Mouse (Mus musculus): Measurements from ENCODE around the gene Phldb3. TPM values are rescaled to one million over a fixed set of nuclear protein-coding genes. Genes with fewer than 3 reads are reported as not detected.

The Phldb3 gene
- under 1 TPM; 0.41 to 0.54 TPM for total RNA-seq (2021)

DNA sequence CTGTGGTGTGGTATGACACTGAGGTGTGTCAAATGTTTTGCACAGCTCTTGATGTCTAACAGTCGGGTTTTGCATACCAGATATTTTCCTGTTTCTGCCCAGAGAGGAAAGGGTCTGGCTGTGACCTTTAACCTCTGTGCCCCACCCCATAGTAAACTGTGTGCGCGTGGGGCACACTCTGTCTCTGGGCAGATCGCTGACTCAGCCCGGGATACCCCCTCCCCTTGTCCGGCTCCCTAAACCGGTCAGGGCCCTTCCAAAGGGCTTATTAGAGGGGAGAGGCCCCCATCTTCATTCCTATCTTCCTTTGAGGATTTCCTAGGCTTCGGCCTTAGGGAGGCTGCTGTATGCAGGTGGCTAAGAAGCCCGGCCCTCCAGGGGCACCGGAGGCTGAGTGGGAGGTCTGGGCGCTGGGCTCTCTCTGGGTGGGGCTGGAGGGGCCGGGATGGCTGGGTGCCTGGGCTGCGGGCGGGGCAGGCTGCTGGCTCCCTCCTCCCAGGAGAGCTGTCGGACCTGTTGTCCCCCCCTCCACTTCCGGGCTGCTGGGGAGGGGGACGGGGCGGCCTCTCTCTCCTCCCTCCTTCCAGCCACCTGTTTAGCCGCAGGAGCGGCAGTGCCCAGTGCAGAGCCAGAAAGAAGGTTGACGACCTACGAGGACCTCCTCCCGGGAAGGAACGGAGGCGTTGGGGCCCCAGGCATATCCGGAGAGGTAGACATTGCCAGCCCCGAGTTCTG lies at the start of gene Phldb3:
Gene Phldb3, plus strand, starts transcription at position 620 of the 735 bp plus-strand sequence.
- intact Hi-C loops (cut with DNase I) = no loop called here
- no peak for DNase-seq (ENCODE audit: extremely low spot score in 1 of 2, low spot score in 2 of 2)

DNA sequence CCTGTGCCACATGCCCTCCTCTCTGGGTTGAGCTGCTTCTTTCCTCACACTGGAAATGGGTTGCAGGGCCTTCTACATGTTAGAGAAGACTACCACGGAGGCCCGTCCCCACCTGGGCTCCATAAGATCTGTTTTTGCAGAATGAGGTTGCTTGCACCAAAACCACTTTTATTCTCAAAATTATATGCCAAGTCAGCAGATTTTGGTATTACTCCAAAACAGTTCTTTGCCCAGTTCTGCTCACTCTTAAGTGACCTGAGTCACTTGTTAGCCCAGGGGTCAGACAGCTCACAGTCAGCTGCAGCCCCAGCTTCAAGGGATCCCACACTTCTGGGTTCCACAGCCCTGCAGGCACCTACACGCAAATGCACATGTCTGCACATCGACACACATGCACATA lies 49.1 kb upstream of the Phldb3 start:
- intact Hi-C loops (cut with DNase I) = no loop called here
- no peak for DNase-seq (ENCODE audit: extremely low spot score in 1 of 2, low spot score in 2 of 2)

DNA sequence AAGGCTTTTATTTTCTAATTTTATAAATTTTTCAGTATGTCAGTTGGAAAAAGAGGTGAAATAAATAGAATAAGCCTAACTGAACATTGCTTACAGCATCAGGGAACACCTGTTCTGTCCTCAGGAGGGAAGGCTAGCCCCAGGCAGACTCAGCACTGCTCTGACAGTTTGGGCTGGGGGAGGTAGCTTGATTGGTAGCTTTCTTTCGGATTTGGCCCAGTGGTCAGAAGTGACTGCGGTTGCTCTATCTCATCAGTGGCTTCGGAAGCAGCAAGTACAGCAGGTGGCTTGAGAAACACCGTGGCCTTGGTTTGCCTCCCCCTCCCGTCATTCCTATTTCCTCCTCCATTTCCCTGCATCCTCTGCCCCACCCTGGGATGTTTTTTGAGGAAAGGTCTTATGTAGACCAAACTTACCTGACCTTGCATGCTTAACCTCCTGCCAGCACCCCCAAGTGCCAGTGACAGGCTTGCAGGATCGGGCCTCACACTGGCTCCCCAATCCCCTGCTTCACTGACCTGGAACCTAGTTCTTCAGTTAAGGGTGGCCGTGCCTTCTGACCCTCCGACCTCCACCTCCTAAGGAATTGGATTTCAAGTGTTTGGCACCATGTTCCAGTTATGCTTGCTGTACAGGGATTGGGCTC lies 47.2 kb upstream of the Phldb3 start:
- intact Hi-C loops (cut with DNase I) = no loop called here

DNA sequence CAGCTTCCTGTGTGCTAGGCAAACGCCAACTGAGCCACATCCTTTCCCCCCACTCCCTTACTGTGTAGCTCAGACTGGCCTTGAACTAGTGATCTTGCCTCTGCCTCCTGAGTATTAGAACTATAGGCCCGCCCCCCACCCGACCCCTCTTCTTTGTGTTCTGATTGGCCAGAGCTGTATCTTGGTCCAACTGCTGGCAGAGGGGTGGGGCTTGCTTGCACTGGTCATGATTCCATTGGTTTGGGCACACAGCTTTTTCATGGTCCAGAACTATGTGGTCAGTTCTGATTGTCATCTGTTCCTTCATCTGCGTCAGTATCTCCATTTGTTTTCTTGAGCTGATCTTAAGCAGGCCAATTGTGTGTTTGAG lies 46.7 kb upstream of the Phldb3 start:
- DNase-seq (ENCODE audit: extremely low spot score in 1 of 2, low spot score in 2 of 2) = no peak
- intact Hi-C loops (cut with DNase I) = no loop called here

More for the DNA sequence above, 47.2 kb upstream of the Phldb3 start:
- no peak for DNase-seq (ENCODE audit: extremely low spot score in 1 of 2, low spot score in 2 of 2)

DNA sequence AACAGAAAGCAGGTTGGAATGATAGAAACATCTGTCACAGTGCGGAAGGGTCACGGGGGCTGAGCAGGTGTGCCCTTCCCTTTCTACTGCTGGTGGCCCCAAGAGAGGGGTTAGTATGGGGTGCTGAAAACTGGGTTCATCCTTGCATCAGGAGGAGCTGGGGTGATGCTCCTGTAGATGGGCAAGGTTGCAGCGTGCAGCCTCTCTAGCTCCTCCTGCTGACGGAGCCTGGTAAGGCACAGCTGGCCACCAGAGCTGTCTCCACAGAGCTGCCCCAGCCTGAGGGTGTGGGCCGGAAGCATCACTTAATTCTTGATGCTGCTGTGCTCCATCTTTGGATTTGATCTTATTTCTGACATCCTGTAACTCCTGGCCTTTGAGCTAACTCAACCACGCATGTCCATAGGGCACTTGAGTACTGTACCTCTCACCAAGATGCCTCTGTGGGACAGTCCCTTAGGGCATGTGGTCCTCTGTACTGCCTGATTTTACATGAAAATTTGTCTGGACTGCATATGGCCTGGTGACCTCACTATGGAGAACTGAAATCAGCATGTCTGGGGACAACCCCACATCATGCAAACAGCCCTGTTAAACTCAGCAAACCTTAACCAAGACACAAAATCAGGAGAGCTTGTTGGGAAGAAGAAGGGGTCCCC lies 45.8 kb upstream of the Phldb3 start:
- peak in 1 of 2 experiments; percentile 78 for DNase-seq (ENCODE audit: extremely low spot score in 1 of 2, low spot score in 2 of 2)
- intact Hi-C loops (cut with DNase I) = no loop called here

DNA sequence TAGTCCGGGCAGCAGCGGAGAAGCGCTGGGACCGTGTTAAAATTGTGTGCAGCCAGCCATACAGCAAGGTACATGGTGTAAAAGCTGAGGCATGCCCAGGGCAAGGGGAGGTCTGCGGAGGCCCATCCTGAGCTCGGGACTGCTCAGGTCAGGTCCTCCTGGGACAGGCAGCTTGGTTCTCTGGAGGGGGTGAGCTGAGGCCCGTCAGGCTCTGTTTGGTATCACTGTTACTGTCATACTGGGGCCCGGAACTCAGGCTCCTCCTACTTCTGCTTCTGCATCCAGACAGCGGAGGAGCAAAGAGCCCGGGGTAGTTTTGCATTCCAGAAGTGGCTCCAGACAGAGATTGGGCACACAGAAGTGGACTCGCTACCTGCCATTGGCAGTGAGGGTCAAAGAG lies 44.9 kb upstream of the Phldb3 start:
- intact Hi-C loops (cut with DNase I) = no loop called here
- no peak for DNase-seq (ENCODE audit: extremely low spot score in 1 of 2, low spot score in 2 of 2)

DNA sequence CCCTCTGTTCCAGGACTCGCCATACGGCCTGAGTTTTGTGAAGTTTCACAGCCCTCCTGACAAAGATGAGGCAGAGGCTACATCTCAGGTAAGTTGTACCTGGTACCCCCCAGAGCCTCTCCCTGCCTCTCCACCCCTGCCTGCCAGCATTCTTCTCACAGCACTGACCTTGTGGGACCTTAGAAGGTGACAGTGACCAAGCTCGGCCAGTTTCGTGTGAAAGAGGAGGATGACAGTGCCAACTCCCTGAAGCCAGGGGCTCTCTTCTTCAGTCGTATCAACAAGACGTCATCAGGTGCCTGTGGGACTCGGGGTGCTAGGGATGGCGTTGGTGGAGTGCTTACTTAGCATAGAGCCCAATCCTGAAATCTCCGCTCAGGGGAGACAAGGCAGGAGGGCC lies 44.4 kb upstream of the Phldb3 start:
- no peak for DNase-seq (ENCODE audit: extremely low spot score in 1 of 2, low spot score in 2 of 2)
- intact Hi-C loops (cut with DNase I) = no loop called here

DNA sequence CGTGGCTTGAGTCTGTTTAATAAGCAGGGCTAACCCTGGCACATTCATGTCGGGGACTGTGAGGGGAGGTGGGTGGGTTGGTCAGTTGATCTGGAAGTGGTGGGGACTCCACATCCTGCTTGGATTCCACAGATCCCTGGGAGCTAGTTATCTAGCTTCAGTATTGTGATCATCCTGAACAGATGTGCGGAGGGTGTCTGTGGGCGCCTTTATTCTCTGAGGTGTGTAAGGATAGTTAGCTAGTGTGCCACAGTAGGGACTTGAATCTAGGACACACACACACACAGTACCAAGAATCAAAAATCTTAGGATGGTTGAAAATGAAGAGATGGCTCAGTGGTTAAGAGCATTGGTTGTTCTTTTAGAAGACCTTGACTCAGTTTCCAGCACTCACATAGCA lies 42.1 kb upstream of the Phldb3 start:
- intact Hi-C loops (cut with DNase I) = no loop called here
- no peak for DNase-seq (ENCODE audit: extremely low spot score in 1 of 2, low spot score in 2 of 2)

DNA sequence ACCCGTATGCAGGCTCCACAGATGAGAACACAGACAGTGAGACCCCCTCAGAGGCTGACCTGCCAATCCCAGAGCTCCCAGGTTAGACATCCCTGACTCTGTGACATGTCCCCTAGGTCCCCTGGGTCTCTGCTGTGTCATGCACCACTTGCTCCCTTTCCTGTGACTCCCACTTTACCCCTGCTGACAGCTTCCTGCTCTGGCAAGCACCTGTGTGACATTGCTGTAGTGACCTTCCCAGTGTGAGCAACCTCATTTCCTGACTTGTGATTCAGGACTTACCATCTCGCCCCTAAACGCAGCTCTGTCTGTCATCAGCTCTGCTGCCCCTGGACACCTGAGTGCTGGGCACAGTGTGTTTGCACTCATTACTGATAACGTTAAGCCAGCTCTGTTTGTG lies 39.5 kb upstream of the Phldb3 start:
- DNase-seq (ENCODE audit: extremely low spot score in 1 of 2, low spot score in 2 of 2) = no peak
- intact Hi-C loops (cut with DNase I) = no loop called here

DNA sequence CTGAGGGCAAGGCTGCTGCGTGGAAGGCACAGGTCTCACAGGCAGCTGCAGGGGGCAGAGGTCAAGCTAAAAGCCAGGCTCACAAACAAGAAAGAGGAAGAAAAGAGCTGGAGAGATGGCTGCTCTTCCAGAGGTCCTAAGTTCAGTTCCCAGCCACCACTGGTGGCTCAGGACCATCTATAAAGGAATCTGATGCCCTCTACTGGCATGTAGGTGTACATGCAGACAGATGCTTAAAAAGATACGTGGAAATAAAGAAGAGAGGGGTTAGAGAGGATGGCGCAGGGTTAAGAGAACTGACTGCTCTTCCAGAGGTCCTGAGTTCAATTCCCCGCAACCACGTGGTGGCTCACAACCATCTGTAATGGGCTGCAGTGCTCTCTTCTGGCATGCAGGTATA lies 38.1 kb upstream of the Phldb3 start:
- no peak for DNase-seq (ENCODE audit: extremely low spot score in 1 of 2, low spot score in 2 of 2)

DNA sequence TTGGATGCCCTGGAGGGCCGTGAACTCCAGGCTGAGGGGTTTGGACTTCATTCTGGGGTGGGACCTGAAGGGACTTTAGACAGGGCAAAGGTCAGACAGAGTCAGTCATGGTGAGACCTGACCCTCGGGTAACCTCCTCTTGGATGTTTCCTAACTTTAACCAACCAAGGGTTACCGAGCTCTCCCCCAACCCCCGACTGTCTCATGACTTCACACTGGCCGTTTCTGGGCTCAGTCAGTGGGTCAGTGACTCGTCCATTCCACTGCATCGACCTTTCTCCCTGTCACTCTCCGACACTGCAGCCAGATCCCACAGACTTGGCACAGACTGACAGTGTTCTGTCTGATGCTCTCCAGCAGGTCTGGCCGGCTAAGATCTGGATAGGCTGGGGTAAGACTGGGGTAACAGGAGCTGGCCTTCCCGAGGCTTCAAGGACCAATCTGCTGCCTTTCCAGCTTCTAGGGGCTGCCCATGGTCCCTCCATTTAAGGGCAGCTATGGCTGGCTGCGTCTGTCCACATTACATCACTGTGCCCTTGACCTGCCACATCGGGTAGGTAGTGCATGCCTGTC lies 36.3 kb upstream of the Phldb3 start:
- no peak for DNase-seq (ENCODE audit: extremely low spot score in 1 of 2, low spot score in 2 of 2)
- intact Hi-C loops (cut with DNase I) = no loop called here

More for the DNA sequence above, 38.1 kb upstream of the Phldb3 start:
- intact Hi-C loops (cut with DNase I) = no loop called here

DNA sequence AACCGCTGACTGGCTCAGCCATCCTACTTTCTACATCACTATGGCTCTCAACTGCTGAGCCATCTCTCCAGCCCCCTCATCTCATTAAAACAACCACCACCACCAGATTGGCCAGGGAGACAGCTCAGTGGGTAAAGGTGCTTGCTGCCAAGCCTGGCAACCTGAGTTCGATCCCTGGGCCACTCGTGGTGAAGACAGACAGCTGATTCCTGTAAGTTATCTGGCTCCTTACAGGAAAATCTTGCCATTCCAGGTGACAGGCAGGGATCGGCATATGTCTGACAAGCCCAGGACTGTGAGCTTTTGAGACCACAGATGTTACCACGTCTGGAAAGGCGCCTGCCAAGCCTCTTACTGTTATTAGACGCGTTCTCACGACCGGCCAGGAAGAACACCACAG lies 32.8 kb upstream of the Phldb3 start:
- DNase-seq (ENCODE audit: extremely low spot score in 1 of 2, low spot score in 2 of 2) = no peak
- intact Hi-C loops (cut with DNase I) = no loop called here

DNA sequence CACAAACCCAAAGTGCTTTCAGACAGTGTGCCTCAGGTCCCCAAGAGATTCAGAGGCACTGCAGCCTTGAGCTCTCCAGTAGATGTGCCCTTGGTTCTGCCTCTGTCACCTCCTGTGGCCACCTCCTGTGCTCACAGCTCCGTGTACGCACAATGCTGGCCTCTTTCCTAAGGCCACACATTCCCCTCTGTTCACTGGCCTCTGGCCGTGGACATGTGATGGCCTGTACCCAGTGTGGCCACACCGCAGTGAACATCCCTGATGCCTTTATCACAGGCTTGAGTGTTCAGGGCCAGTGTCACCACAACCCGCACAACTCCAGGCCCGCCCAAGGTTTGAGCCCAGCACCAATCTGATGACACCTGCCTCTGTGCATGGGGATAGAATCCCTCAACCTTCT lies 25.7 kb upstream of the Phldb3 start:
- intact Hi-C loops (cut with DNase I) = no loop called here
- DNase-seq (ENCODE audit: extremely low spot score in 1 of 2, low spot score in 2 of 2) = no peak

DNA sequence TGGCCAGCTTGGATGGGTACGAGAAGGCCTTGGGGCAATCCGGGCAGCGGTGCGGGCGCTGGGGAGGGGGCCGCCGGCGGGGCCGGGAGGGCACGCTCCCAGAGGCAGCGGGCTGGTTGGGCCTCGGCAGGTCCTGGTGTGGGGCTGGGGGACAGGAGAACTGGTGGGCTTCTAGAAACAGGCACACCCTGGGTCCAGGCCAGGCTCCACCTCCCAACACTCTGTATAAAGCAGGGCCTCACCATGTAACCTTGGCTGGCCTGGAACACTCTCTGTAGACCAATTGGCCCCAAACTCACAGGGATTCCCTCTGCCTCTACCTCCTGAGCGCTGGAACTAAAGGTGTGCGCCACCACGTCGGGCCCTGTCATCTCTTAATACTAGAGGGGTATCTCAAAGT lies 24.6 kb upstream of the Phldb3 start:
- peak in 1 of 2 experiments; percentile 51 for DNase-seq (ENCODE audit: extremely low spot score in 1 of 2, low spot score in 2 of 2)
- intact Hi-C loops (cut with DNase I) = no loop called here

DNA sequence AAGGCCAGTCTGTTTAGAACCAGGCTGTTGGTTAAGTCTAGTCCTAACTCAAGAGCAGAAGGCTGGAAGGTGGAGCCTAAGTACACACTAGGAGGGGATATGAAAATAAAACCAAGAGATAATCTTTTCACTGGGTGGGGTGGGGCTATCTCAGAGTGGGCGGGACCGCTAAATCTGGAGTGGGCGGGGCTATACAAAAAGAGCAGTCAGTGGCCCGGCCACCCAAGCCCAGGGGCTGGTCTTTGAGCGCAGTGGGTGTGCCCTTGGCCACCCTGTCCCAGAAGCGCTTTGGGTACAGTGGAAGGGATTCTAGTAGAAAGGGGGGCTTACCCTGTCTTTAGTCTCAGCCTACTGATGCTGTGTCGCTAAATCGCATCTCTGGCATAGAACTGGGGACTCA lies 23.7 kb upstream of the Phldb3 start:
- intact Hi-C loops (cut with DNase I) = no loop called here
- DNase-seq (ENCODE audit: extremely low spot score in 1 of 2, low spot score in 2 of 2) = no peak

DNA sequence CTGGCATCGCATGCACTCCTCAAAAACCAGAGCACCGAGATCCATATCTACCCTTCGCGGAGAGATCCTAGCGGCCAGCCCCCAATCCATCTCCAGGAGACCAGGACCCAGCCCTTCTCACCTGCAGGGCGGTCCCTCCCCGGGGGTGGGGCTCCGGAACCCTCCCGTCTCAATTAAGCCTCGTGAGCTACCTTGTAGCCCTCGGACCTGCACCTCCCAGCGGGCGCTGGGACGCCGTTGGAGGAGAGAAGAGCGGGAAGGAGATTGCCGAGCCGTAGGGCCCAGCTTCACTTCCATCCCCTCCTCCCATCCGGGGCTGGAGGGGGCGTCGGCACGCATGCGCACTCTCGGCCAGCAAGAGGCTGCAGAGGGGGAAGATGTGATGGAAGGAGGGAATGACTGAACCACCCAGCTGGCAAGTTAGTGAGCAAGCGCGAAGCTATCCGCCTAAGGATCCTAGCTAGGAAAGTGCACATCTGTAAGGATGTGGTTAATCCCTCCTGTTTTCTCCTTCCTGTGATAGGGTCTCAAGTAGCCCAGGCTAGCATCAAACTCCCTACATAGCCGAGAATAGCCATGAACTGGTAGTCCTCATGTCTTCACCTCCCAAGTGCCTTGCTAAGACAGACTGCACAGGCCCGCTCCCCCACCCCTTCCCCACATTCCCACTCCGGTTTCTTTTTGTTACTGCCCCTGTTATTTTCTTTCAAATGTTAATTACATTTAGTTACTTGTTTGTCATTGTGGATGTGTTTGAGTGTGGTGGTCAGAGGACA lies 23.0 kb upstream of the Phldb3 start, which contains the start of the genes Ethe1 and Zfp575:
Gene Ethe1, plus strand, starts transcription at position 214 of the 776 bp plus-strand sequence.
Gene Zfp575, minus strand, starts transcription at position 312 of the 776 bp plus-strand sequence.
- intact Hi-C loops (cut with DNase I) = no loop called here
- peak; percentile 74 to 90 for DNase-seq (ENCODE audit: extremely low spot score in 1 of 2, low spot score in 2 of 2)

DNA sequence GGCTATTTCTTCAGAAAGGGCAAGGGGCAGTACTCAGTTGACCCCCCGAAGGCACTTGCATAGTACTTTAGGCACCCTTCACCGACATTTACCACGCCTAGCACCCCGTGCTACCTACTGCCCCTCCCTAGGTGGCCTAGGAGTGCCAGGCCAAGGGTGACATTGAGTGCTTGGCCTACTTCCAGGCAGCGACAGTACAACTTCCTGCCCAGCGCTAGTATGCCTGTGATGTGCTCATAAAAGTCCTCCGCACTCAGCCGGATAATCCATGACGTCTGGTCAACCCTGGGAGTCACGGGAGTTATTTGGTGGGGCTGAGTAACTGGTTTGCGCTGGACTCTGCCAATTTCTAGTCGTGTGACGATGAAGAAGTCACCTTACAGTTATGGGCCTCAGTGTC lies 22.2 kb upstream of the Phldb3 start:
- no peak for DNase-seq (ENCODE audit: extremely low spot score in 1 of 2, low spot score in 2 of 2)
- intact Hi-C loops (cut with DNase I) = no loop called here

DNA sequence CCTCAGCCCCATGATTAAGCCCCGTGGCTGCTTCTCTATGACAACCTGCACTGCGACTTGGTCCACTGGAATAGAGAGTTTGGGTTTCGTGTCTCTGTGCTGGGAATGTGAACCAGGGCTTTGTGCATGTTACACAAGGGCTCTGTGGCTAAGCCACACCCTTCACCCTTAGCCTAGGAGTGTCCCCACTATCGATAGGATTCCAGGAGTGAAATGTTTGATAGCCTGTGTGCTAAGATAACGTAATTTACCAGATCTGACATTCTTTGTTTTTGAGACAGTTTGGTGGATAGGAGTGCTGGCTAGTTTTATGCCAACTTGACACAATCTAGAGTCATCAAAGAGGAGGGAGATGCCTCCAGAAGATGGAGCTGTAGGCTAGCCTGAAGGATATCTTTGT lies 18.8 kb upstream of the Phldb3 start:
- intact Hi-C loops (cut with DNase I) = loop anchor here (10.0 kb wide), 1 partner anchor 373 kb away; no protein-coding TSS in a partner anchor
- no peak for DNase-seq (ENCODE audit: extremely low spot score in 1 of 2, low spot score in 2 of 2)

DNA sequence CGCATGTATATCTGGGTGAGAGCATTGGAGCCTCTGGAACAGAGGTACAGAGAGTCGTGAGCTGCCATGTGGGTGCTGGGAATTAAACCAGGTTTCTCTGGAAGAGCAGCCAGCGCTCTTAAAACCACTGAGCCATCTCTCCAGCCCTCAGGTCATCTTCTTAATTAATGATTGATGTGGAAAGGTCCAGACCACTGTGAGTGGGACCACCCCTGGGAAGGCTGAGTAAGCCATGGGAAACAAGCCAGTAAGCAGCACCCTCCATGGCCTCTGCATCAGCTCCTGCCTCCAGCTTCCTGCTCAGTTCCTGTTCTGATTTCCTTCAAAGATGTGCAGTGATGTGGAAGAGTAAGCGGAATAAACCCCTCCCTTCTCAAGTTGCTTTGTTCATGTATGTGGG lies 18.4 kb upstream of the Phldb3 start:
- no peak for DNase-seq (ENCODE audit: extremely low spot score in 1 of 2, low spot score in 2 of 2)
- intact Hi-C loops (cut with DNase I) = loop anchor here (10.0 kb wide), 1 partner anchor 373 kb away; no protein-coding TSS in a partner anchor
